In the genomic region with DNA sequence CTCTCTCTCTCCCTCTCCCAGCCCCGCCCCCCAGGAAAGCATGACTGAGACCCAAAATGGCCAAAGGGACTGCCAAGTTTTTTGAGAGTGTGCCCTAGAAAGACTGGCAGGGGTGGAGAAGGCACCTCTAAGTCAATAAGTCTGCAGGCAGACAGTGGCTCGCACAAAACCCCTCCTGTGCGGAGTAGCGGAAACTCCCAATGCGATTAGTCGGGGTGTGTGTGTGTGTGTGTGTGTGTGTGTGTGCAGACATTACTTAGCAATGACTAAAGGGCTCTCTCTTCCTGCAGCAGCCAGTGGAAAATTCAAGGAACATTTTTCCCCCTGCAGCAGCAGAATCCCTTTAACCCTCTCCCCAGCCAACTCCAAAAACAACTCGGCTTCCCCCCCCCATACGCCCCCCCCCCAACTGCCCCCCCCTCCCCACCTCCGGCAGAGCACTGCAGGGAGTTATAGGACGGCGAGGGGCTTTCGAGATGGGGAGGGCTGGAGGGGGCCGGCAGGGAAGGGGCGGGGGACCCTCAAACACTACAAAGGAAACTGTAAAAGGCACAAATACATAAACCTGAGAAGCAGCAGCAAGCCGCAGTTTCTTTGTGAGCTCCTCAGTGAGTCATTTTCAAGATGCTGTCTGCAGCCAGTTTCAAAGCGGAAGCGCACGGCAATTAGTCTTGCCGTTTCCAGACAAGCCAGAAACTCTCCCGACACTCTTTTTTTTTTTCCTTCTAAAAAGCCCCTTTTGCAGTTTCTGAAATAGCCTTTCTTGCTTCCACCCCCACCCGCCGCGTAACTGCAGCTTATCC, we compare ENCODE assay signal across 8 mouse cellular contexts. TPM values are rescaled to one million over a fixed set of nuclear protein-coding genes. Genes with fewer than 3 reads are reported as not detected.
A peak's percentile ranks its signal among the peaks of the same experiment; 100 is the strongest.
DNase-seq lines count a peak whose midpoint lies in the region; ATAC-seq lines count a peak whose summit lies in the region.

No protein-coding gene starts in this region.

- peak overlapping the region; percentile 56 for H3K4me3 ChIP-seq in forebrain, embryonic 13.5 days
- H3K4me3 ChIP-seq in hindbrain, embryonic 10.5 days: peak overlapping the region; percentile 64

- H3K27me3 ChIP-seq in forebrain, embryonic 13.5 days: peaks cover 15% of the 10 kb centered on the region
- H3K27me3 ChIP-seq in hindbrain, embryonic 10.5 days (ENCODE audit: insufficient read depth, poor library complexity, severe bottlenecking): peaks cover 26% of the 10 kb centered on the region; the same call in 1 of the 2 replicates

- intact Hi-C loops in left cerebral cortex, postnatal 4 days (cut with DNase I): no loop called here

- peak; percentile 50 for ATAC-seq in forebrain, embryonic 13.5 days
- ATAC-seq in megakaryocyte-erythroid progenitor cell, adult 5-6 weeks (replicated peaks; ENCODE audit: low FRiP score, low TSS enrichment, poor library complexity, severe bottlenecking): peak; percentile 61
- no peak for ATAC-seq in cerebellum, adult (ENCODE audit: insufficient number of reproducible peaks, low FRiP score, low TSS enrichment)

- H3K4me1 ChIP-seq in forebrain, embryonic 13.5 days: peaks cover 19% of the 10 kb centered on the region
- peaks cover 32% of the 10 kb centered on the region for H3K4me1 ChIP-seq in hindbrain, embryonic 10.5 days (replicated peaks)

- no peaks in the 10 kb centered on the region for H3K9me3 ChIP-seq in forebrain, embryonic 13.5 days (replicated peaks)
- no peaks in the 10 kb centered on the region for H3K9me3 ChIP-seq in hindbrain, embryonic 10.5 days

- peak; percentile 46 to 53 for DNase-seq in CD8-positive naive resting alpha-beta T cell, adult 2 months (ENCODE audit: low read depth in 2 of 2, low spot score in 2 of 2)
- peak; percentile 50 for DNase-seq in ZHBTc4 (ENCODE audit: low read depth, low spot score)
- peak; percentile 62 for DNase-seq in hindbrain, embryonic 10.5 days (ENCODE audit: low spot score)
- DNase-seq in left cerebral cortex, postnatal 4 days: peak; percentile 43
- peak; percentile 41 for DNase-seq in skeletal muscle tissue, adult 2 months (ENCODE audit: low read depth, low spot score)

- H3K36me3 ChIP-seq in forebrain, embryonic 13.5 days (ENCODE audit: poor library complexity, severe bottlenecking): no peaks in the 10 kb centered on the region
- no peaks in the 10 kb centered on the region for H3K36me3 ChIP-seq in hindbrain, embryonic 10.5 days

- peak overlapping the region; percentile 77 for H3K9ac ChIP-seq in forebrain, embryonic 13.5 days

- peak overlapping the region; percentile 31; the same call in 1 of the 2 replicates for H3K27ac ChIP-seq in forebrain, embryonic 13.5 days
- H3K27ac ChIP-seq in hindbrain, embryonic 10.5 days: peak overlapping the region; percentile 91

- peak overlapping the region; percentile 99 for H3K4me2 ChIP-seq in forebrain, embryonic 13.5 days

- WGBS in forebrain, embryonic 13.5 days: under 1% methylated on average over 18 of the region's 23 CpGs
- WGBS in hindbrain, embryonic 10.5 days: 2% methylated on average over 22 of the region's 23 CpGs

RNA-seq across cellular contexts. Expression of a gene that starts 1.6 kb away (rescaled TPM):
- 7.2 and 8.2 TPM in 2 replicates for polyA plus RNA-seq in forebrain, embryonic 13.5 days (2015; fragmentation: Nextera tagmentation; extraction: Ambion mirVana)
- 14.8 and 15.7 TPM in 2 replicates for polyA plus RNA-seq in hindbrain, embryonic 10.5 days (2016; fragmentation: Nextera tagmentation; extraction: Ambion mirVana)
- 10 to 100 TPM; 13.4 to 16.0 TPM for total RNA-seq in left cerebral cortex, postnatal 4 days (2021)
- total RNA-seq in megakaryocyte-erythroid progenitor cell, adult 5-6 weeks (2014; fragmentation: Nextera tagmentation): 8.7 and 8.9 TPM in 2 replicates
- total RNA-seq in megakaryocyte-erythroid progenitor cell, adult 5-6 weeks (2017): 6.8 and 7.2 TPM in 2 replicates
